Mouse (Mus musculus) CD4-positive, CD25-positive, alpha-beta regulatory T cell, adult 4 months (primary cell): ENCODE measurements at regions not wholly inside any gene's neighbourhood (a gene's known extent, or its start where the extent isn't known, plus 50 kb on each side); places are given as distances from the start of the nearest gene placed in this dataset.

ENCODE experiments used
- ATAC-seq: one replicate; pipeline ENCODE4 v1.8.0; 2017

DNA sequence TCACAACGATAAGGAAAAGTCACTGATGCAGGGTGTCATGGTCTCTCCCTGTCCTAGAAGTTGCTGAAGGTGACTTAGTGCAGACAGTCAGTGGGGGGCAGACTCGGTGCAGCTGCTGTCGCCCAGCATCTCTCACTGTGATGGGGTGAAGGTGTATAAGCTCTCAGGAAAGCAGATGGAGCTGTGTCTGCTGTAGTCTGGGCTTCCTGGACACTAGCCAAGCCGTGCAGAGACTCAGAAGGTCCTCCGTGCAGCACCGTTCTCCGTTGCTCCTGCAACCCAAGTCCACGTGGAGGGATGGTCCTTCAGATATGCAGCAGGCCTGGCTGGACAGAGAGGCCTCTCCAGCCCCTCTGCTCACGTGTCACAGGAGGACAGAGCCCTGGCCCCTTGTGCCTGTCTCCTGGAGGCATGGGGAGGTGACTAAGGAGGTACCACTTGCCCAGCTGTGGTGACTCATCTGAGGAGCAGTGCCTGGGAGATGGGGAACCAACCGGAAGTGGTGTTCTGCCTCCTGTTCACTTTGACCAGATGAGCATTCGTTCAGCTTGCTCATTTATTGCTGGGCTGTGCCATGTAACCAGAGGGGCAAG is 171.2 kb downstream of the Gadd45g start:
- ATAC-seq, result no peak

GRCm38 (mm10) chr13:52019647-52020046 is 173.2 kb downstream of the Gadd45g start:
- ATAC-seq, result no peak

DNA sequence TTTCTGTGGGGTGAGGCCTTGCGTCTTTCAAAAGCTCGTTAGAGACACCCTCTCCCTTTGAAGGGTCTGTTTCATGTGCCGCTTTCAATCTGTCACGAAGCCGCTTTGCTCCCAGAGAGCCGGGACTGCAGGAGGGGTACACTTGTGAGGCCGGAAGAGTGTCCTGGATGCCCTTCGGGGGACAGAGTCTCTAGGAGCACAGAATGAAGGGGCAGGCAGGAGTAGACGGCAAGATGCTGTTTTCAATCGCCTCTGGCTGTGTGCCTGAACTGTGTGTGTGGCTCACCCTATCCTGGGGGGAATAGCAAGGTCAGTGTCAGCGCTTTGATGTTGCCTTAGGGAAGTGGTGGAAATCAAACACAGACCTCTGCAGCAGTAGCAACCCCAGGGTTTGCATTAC is 174.7 kb downstream of the Gadd45g start:
- no peak for ATAC-seq

DNA sequence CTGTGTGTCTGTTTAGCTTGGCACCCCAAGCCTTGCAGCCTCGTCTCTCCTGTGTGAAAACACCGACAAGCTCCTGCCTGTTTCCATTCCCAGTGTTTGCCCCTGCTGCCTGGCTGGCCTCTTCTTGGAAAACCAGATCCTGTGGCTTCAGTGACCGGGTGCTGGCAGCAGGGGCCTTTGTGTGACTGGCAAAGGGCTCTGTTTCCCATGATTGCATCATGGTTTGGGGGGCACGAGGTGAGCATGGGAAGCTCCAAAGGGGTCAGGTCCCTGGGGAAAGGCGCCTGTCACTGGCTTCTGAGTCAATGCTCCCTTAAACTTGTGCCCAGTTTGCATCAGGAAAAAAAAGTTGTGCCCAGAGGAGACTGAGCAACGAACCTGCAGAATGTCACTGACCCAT is 175.3 kb downstream of the Gadd45g start:
- no peak for ATAC-seq

- ATAC-seq, result no peak
Observed at GRCm38 (mm10) chr13:52022529-52022928, 176.1 kb downstream of the Gadd45g start.

DNA sequence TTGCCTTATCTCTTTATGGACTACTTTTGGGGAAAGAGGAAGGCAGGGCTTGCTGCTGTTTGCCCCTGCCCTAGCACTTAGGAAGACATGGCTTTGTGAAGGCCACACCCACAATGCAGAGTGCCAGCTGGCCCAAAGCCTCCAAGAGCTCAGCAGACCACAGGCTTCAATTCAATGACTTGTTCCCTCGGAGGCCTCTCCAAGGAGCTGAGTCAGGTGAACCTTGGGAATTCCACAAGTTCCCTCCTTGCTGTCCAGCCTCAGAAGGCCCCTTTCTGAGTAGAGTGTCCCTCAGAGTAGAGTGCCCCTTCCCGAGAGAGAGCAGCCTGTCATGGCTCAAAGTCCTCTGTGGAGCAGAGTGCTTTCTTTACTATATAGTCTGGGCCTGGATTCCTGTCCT is 177.9 kb downstream of the Gadd45g start:
- ATAC-seq, result no peak

DNA sequence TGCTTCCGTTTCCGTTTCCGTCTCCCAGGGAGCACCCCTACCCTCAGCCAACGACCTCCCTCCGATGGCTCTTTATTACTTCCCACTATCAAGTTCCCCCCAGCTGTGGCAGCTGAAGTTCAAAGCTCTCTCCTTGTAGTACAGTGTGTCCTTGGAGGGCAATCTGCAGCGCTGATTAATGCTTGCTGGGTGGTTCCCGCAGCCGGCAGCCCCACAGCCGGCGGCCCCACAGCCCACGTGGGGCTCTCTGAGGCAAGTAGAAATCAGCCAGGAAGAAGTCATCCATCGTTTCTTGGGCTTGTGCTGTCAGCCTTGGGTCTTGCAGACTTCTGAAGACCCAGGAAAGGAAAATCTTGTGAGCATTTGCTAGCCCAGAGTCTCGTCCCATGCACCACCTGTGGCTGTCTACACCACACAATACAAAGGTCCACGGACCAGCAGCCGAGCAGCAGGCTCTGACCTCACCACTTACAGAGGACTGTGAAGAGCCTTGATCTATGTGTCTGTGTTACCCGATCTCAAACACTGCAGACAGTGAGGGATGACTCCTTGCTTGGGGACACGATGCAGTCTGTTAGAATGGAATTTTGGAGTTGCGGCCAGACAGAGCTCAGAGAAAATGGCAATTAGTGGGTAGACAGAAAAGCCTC is 178.5 kb downstream of the Gadd45g start:
- ATAC-seq, result peak; percentile 42

GRCm38 (mm10) chr13:52025482-52025848 is 179.0 kb downstream of the Gadd45g start:
- no peak for ATAC-seq

DNA sequence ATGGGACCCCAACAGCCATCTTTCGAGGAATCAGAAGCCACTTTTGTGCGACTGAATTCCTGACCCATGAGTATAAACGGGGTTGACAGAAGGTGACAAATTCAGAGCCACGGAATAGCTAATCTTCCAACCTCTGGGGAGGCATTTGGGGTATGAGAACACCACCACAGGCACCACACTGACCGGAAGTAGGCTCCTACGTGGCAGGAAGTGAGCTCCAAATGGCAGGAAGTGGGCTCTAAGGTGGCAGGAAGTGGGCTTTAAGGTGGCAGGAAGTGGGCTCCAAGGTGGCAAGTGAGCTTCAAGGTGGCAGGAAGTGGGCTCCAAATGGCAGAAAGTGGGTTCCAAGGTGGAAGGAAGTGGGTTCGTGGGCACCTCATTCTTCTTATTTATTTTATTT is 179.8 kb downstream of the Gadd45g start:
- peak; percentile 89 for ATAC-seq

GRCm38 (mm10) chr13:52029868-52030422 is 183.5 kb downstream of the Gadd45g start:
- ATAC-seq, result no peak

- no peak for ATAC-seq
Observed at GRCm38 (mm10) chr13:52031465-52031864, 185.0 kb downstream of the Gadd45g start.

GRCm38 (mm10) chr13:52035731-52036130 is 189.3 kb downstream of the Gadd45g start:
- peak; percentile 71 for ATAC-seq

DNA sequence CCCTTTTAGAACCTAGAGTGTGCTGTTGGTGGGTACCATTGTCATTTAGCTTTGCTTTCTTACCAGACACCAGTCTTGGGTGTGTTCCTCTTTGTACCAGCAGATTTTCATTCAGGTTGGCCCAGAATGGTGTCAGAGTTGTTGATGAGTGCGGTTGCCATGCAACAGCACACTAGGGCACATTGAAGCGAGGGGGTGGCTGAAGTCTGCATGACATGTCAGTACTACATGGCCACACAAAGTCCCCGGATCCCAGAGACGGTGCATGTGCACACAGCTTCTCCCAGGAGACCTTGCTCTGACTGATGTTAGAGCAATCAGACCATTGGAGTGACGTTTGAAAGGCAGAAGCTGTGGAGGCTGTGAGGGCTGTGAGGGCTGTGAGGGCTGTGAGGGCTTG is 189.9 kb downstream of the Gadd45g start:
- no peak for ATAC-seq

DNA sequence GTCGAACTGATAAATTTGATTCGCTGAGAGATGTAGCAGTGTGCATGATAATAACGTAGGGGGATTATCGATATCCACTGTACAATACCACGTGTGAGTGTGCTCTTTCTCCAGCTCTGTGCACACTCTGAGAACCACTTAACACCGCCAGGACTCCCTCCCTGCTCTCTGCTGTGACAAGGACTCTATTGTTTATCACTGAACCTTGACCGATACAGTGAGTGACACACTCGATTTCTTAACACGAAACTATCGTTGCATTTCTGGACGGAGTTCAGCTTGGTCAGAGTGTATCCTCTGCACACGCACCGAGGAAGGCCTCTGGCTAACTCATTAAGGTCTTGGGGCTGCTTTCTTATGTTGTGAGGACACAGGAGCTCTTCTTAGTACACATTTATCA is 190.7 kb downstream of the Gadd45g start:
- no peak for ATAC-seq

DNA sequence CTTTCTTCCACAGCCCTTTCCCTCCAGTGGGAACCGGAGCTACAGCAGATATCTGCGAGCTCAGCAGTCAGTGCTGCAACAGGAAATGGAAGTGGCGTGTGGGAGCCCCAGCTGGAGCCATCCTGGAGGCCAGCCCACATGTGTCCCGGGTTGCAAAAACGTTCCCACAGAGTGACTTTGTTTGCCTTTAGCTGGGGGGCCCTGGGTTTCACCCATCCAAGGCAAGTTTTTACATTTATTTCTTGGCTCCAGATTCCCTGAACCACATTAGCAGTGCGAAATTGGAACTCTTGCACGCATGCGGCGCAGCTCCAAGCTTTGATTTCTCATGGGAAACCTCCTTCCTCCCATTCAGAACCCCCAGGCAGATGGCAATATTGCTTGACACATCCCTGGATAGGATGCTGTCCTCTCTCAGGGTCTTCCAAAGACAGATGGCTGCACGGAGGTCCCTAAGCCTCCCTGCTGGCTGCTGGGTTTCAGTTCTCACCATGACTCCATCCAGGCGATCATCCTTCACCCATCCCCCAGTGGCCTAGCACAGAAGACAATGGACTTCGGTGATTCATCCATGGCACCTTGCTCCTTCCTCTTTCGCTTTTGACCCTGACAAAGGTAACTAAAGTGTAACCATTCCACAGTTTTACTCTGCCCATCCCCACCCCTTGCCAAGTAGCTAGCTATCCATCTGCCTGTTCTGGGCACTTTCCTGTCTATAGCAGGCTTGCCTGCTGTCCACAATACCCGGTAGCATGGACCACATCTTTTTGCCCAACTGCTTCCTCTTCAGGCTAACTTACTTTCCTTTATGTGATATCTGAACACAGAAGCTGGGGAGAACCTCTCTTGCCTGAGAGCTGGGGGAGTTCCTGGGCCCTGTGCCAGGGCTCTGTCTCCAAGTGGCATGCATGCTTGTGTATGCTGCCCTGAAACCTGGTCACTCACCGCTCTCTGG is 195.3 kb downstream of the Gadd45g start:
- no peak for ATAC-seq

- ATAC-seq, result no peak
Observed at GRCm38 (mm10) chr13:52042867-52043266, 196.4 kb downstream of the Gadd45g start.

GRCm38 (mm10) chr13:52043916-52044315 is 197.4 kb downstream of the Gadd45g start:
- no peak for ATAC-seq

DNA sequence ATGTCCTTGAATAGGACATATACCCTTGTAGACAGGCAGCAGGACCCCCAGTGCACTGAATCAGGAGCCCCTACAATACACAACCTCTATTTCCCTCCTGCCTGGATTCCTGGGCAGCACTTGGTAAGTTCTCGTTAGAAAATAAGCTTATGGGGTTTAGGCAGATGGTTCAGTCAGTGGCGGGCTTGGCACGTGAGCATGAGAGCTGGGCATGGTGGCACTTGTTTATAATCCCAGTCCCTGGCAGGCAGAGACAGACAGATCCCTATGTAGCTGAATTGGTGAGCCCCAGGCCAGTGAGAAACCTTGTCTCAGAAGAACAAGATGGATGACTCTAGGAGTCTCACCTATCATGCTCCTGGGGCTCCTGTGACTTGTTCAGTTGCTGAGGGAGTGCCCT is 198.9 kb downstream of the Gadd45g start:
- no peak for ATAC-seq

DNA sequence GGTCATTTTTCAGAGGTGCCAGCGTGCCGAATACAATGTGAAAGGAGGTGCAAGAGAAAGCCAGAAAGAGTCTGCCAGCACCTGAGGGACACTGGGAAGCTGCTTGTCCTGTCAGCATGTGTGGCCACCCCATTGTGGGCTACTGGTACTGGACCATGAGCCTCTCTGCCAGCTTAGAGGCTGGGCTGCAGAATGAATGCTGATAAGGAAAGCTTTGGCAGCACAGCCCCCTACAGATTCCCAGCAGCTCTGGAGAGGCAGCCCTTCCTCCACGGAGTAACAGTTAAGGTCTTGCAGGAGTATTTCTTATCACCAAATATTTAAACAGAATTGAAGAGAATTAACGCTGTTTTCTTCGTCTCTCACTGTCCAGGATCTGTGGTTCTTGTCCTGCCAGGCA is 199.5 kb downstream of the Gadd45g start:
- ATAC-seq, result no peak

DNA sequence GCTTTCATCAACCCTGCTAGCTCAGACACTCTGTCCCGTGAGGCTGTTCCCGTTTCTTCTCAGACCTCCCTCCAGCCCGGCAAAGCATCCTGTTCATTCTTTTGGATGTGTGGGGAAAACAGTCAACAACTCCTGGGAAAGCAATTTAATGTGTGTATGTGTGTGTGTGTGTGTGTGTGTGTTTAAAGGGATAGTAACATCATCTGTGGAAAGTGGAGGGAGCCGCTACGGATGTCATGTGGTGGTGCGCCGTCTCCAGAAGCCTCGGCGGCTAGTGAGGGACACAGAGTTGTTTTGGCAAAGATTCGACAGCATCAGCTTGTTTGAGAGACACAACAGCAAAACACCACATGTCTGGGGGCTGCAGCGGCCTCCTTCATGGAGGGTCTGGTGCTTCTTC is 200.2 kb downstream of the Gadd45g start:
- ATAC-seq, result no peak

- ATAC-seq, result no peak
Observed at GRCm38 (mm10) chr13:52047937-52048336, 201.5 kb downstream of the Gadd45g start.

- ATAC-seq, result no peak
Observed at GRCm38 (mm10) chr13:52048777-52049176, 202.3 kb downstream of the Gadd45g start.

GRCm38 (mm10) chr13:52049249-52049648 is 202.8 kb downstream of the Gadd45g start:
- ATAC-seq, result no peak
